Mouse (Mus musculus) layer of hippocampus, postnatal 36 days (tissue): ENCODE measurements at regions not wholly inside any gene's neighbourhood (a gene's known extent, or its start where the extent isn't known, plus 50 kb on each side); places are given as distances from the start of the nearest gene placed in this dataset.

ENCODE experiments used
- DNase-seq, 2 experiments: peaks; one replicate each; pipeline ENCODE4 v3.0.0; 2022

DNA sequence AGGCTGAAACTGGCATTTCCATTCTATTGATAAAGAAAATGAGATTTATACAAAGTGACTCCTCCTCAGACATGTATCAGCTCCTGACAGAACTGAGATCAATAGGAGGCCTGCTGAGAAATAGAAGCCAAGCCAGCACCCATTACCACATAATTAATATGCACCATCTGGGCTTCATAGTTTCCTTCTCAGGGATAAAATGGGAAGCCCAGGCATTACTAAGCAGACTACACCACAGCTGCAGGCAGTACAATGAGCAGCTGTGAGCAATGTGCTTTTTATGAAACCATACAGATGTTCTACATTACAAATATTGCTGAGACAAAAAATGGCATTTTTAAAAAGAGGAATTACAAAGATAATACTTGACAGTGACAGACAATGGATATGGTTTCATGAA lies 950.1 kb downstream of the Otol1 start:
- DNase-seq = no peak

DNA sequence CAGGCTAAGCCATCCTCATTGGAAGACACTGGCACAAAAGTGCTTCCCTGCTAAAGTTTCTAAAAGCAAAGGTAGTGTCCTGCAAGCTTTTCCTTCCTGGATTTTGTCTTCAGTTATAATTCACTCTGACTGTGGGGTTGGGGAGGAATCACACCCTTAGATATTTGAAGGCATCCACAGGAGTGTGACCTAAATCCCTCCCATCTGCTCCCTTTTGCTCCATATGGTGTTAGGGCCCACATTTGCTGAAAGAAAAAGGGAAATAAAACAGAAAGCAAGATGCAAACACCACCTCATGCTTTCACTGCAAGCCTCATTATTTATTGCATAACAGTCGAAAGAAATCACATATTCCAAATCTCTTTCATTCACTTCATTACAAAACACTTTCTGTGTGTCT lies 955.1 kb downstream of the Otol1 start:
- DNase-seq = no peak

DNA sequence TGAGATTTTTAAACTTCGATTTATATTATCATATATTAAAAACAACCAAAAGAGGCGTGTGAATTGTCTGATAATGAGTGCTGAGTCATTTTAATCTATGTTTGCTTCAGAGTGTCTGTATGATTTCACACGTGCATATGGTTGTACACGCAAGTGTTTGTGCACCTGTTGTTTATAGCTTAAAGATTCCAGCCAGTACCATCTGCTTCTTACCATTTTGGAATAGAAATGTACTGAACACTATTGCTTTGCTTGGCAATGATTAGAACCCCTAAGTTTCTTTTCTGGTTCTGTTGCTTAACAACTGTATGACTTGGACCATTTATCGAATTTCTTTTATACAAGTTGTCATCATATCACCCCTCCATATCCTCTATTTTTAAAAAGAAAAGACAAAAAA lies 969.5 kb downstream of the Otol1 start:
- no peak for DNase-seq

DNA sequence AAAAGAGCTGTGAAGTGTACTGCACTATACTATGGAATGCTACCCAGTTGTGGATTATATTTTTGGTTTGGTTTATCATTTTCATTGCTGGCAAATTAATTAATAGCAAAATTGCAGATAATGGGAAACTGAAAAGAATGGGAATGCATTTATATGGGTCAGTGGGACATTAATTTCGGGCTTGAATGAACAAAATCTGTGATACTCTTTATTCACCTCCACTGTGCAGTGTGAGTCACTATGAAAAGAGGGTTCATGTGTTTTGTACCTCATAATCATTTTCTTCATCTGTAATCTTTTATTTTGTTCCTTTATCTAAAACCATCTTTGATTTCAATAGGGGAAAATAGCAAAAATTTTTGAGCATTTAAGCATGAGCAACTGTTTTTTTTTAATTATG lies 983.5 kb downstream of the Otol1 start:
- DNase-seq = no peak

DNA sequence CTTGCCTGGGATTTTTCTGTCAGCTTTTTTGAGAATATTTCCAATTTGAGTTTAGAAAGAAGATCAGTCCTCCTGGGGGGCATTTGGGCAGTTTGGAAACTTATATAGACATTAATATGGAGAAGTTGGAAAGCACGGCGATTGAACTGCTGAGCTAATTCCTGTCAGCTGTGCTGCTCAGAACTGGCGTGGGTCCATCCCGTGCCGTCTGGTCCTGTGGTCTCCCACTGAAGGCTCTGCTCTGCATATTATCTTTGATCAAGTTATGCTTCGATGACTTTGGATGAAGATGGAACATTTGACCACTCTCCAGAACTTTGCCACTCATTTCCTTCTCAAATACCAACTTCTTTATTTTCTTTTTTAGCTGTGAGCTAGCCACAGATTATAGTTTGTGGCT lies 995.6 kb downstream of the Otol1 start:
- DNase-seq = peak; percentile 14 to 27
